Mouse (Mus musculus): ENCODE measurements around the gene Itpr1.

Gene Itpr1

DNA sequence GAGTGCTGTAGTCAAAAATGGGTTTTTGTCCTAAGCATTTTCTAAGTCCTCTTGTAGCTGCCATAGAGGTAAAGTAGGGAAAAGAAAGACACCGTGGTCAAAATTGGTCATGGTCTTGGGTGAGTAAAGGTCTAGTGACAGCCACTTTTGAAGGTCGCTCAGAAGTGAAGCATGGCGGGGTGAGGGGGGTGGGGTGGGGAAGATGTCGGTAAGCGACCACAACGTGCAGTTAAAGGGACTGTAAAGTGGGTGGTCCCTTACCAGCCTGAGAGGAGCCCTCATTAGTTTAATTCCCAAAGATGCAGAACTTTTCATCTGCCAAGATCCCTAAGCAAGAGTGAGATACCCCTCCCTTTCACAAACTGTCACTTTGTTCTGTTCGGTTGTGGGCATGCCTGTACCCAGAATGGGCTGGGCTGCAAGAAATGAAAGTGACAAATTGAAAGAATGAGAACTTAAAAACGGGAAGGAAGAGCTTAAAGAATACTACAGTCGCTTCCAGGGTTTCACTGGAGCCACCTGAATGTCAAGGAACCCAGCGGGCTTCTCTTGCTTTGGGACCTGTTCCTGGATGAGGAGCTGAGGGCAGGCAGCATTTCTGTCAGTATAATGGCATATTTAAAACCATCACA lies 1.5 kb downstream of the Itpr1 start:
- peak; percentile 53 for DNase-seq (ENCODE audit: low read depth)

DNA sequence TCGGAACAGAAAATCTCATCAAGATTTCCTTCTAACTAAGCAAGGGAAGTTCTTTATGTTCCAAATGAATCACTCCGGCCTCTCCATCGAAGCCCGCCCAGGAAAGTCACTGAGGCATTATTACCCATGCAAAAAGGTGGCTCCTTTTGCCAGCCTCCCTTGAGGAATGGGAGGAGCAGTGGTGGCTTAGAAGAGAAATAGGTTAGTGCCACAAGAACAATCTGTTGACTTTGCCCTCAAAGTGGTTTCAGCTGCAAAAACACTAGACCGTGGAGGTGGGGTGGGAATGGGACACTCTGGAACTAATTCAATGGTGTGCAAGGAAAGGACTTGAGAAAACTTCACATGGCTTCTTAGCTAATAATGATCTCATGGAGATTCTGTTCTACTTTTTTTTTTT lies 3.2 kb downstream of the Itpr1 start:
- DNase-seq (ENCODE audit: low read depth), result no peak

DNA sequence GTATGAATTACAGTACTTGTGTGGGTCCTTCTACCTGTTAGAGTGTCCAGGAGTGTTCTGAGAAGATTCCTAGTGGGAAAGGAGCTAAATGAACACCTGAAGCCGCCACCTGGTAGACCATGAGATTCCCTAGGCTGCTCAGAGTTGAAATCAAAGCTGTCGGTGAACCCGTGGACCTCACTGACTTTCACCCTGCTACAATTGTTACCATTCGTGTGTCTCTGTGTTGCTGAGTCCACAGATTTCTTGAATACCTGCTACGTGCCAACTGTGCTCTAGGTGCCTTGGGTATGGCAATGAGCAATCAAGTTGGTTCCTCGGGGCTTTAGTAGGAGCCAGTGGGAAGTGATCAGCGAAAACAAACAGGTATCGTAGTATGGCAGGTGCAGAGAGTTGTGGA lies 3.9 kb downstream of the Itpr1 start:
- DNase-seq (ENCODE audit: low read depth), result no peak

DNA sequence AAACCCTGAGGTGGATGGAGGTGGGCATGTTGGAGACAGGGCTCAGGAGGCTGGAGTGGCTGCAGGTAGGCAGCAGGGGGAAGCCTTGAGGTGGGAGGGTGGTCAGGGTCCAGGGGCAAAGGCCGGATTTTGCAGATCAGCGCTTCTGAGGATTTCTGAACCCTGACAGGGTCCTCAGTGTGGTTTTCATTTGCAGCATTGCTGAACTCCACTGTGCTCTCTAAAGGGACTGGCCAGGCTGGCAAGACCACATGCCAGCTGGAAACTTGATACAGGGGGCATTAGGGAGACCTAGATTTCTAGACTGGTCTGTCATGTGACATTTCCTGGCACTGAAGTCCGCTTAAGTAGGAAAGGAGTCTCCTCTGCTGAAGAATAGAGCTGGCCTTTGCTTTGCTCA lies 5.1 kb downstream of the Itpr1 start:
- DNase-seq (ENCODE audit: low read depth), result no peak

DNA sequence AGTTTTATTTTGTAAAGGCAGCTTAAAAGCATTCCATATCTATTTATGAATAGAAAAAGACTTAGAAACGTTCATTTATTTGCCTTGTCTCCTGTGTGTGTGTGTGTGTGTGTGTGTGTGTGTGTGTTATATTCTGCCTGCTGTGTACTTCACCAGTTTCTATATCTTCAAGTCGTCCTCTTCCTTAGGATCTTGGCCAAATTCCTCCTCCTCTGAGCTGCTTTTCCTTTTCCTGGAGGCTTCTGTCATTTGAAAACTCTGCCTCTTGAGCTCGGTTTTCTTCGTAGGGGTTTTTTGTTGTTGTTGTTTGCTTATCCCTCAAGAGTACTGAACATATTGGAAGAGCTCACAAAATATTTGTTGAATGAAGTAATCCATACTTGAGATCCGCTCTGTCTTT lies 9.5 kb downstream of the Itpr1 start:
- no peak for DNase-seq (ENCODE audit: low read depth)

DNA sequence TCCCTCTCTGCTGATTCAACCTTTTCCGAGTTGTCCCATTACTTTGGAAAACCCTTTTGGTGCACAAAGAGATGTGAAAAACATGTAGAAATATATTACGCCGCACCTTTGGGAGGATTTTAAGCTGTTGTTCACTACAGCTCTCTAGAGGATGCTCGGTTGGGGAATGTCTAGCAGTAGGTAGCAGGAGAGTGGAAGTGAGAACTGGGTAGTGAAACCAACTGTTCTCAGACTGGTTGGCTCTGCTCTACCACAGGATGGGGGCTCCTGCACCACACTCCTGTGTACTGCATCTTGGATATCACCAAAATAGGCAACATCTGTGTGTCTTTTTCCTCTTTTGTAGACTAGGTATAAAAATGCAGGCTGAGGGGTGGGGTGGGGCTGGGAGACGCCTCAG lies 10.0 kb downstream of the Itpr1 start:
- DNase-seq (ENCODE audit: low read depth), result no peak

DNA sequence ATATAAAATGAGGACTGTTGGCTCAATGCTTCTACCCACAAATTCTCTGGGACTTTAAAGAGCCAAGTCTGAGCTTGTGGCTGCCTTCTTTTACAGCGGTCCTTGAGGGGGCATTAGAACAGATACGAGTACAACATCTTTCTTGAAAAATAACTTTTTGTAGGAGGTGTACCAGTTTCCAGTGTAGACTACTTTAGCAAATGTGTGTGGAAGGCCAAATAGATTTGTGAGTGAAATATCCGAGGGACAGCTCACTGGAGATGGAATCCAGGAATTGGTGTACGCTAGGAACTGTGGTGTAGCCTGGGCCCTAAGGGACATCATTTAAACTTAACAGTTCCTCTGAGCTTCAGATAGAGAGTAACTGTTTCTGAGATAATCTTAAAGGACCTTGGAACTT lies 11.5 kb downstream of the Itpr1 start:
- no peak for DNase-seq (ENCODE audit: low read depth)

DNA sequence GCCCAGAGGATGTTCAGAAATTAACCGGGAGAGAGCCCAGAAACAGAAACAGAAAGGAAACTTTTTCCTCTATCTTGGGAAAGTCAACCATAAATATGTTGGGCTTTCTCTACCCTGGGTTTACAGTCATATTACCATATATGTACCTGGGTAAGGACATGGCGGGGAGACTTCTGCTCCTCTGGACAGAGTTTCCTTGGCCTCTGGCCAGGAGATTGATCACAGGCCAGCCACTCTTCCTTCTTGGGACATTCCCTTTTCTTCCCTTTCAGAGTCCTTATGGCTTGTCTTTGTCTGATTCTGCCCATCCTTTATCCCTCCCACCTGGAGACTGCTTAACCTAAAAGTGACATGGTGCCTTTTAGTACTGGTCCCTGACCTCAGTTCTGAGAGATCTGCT lies 12.1 kb downstream of the Itpr1 start:
- no peak for DNase-seq (ENCODE audit: low read depth)

DNA sequence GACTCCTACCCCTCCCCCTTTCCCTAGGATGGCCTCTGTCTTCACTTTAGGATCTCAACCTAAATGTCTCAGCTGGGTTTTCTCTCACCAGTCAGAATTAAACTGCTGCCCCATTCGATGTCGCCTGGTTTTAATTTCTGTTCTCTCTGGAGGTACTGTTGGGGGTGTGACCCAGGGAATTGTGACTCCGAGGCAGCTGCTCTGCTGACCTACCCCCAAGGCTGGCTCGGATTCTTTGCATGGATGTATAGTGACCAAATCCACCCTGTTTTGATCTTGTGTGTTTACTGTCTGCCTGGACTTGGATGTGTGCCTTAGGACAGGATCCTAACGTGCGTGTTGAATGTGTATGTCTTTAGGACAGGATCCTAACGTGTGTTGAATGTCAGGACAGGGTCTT lies 13.3 kb downstream of the Itpr1 start:
- DNase-seq (ENCODE audit: low read depth), result no peak

DNA sequence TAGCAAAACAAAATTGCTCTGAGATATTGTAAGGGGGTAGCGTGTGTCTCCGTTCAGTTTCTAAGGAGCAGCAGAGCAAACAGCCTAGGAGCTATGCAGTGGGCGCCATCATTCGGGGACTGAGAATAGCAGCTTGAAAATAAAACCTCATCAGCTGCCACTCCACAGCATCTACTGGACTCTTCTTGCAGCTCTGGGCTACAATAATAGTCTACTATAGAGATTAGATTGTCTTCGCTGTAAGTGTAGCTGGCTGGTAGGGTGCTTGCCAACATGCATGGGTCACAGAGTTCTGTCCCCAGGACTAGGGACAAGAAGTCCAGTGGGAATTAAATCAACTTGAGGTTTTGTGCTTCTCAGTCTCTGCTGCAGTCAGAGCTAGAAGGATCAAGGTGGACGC lies 14.6 kb downstream of the Itpr1 start:
- DNase-seq (ENCODE audit: low read depth), result no peak

DNA sequence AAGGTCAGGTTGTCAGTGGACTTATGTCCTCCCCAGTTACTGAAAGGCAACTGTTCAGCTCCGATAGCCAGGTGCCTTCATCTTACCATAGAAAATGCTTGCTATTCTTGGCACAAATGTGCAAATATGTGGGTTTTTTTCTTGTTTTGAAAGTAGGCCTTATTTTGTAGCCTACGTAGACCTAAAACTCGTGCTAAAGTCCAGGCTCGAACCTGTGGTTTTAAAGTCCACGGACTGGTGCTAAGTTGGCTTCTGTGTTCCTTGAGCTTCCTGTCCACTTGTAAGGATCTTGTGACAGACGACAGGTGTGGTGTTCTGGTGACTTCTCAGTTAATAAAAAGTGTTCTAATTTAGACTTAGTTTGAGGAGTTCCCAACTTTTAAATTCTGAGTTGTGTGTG lies 15.2 kb downstream of the Itpr1 start:
- DNase-seq (ENCODE audit: low read depth), result no peak

DNA sequence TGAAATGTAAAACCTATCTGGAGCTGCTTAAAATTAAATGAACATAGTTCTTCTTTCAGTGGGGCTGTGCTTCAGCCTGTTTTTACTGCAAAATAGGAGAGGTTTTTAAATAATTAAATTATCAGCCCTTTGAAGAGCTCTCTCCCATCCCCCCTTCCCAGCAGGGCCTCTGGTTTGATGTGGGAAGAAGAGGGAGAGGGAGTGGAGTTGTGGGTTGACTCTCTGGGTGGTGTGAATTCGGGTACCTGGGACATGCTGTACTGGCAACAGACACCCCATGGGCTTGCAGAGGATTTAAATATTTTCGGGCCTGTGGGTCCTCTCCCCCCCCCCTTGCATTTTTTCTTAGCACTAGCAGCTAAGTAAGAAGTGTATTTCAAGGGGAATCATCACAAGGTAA lies 15.7 kb downstream of the Itpr1 start:
- no peak for DNase-seq (ENCODE audit: low read depth)

DNA sequence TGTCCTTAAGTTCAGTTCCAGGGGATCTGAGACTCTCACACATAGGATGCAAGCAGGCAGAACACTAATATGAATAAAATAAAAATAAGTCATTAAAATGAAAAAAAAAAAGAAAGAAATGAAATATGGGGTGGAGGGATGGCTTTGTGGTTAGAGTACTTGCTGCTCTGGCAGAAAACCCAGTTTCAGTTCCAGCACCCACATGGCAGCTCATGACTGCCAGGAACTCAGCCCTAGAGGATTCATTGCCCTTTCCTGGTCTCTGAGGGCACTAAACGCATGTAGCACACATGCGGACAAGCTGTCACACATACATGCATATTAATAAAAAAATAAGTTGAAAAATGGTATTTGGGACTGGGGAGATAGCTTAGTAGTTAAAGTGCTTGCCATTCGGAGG lies 17.7 kb downstream of the Itpr1 start:
- no peak for DNase-seq (ENCODE audit: low read depth)

DNA sequence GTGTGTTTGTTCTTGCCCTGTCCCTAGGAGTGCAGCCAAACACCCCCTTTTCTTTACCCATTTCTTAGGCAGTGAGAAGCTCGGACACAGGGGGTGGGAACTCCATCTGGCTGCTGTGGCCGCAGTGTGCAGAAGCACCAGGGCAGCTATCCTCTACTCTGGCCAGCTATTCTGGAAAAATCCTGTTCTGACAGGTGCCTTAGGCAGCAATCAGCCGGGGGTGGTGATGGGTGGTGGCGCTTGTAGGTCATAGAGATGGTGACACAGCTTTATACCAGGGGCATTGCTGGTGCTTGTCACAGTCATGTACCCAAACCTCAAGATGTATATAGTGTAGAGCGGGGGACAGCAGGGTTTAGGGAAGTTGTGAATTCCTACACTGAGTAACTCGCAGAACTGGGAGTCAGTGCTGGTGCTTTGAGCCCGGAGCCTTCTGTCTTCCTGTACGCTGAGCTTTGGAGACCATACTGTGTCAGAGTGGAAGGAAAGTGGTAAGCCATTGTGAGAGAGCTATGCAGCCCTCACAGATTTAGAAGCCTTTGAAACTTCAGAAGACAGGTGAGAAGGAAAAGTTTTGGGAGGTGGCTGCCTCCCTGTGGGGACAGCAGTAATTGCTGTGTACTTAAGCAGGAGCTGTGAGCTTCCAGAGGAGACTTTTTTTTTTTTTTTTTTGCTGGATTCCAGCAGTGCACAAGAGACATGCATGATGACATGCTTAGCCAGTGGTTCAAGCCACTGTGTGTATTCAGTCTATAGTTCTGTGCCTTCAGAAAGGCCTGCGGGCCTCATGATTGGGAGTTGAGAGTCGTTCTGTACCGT lies 19.2 kb downstream of the Itpr1 start:
- DNase-seq (ENCODE audit: low read depth), result no peak

DNA sequence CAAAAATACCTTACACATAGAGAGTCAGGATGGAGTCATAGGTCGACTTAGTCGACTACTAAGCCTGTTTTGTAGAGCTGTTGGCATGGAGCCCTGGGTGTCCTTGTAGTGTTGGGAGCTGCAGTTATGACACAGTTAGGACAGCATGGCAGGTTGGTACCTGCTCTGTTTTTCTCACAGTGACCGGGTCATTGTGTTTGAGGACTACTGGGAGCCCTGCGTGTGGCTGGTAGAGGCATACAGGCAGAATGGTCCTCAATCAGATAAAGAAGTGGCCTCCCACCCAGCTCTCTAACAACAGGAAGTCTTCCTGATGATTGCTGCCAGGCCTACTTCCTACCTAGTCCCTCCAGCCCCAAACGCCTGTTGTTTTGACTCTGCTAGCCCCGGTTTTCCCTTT lies 20.2 kb downstream of the Itpr1 start:
- DNase-seq (ENCODE audit: low read depth), result no peak

DNA sequence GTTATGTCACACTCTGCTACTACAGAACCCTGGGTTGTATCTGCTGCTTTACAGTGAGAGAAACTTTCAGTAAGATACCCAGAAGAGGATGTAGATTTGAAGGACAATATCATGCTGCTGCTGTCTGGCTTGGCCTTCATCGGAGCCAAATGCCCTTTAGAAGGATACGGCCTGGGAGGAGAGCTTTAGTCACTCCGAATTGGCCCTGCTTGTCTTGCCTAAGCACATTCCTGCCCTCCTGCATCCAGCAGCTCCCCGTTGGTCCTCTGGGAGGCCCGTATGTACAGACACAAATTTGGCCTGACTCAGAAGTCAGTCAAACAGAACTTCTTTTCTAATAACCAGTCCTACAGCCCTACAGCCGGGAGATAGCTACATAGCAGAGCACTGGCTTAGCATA lies 21.6 kb downstream of the Itpr1 start:
- no peak for DNase-seq (ENCODE audit: low read depth)

DNA sequence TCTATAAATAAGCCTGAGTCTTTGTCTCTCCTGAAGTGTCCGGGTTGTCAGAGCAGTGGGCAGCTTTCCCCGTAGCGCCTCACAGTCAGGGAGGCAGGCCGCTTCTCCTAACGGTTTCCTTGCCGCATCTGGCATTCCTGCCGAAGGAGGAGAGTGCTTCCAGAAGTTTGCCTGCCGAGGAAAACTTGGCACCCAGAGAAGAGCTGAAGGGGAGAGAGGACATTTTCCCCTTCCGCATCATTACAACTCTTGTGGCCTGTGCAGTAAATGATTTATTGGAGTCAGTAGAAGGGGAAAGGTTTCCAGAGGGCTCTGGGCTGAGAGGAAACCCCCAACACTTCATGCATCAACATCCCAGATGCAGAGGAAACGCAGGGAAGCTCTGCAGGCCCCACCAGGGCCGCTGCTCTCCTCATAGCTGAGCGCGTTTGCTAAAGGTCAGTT lies 22.8 kb downstream of the Itpr1 start:
- no peak for DNase-seq (ENCODE audit: low read depth)

DNA sequence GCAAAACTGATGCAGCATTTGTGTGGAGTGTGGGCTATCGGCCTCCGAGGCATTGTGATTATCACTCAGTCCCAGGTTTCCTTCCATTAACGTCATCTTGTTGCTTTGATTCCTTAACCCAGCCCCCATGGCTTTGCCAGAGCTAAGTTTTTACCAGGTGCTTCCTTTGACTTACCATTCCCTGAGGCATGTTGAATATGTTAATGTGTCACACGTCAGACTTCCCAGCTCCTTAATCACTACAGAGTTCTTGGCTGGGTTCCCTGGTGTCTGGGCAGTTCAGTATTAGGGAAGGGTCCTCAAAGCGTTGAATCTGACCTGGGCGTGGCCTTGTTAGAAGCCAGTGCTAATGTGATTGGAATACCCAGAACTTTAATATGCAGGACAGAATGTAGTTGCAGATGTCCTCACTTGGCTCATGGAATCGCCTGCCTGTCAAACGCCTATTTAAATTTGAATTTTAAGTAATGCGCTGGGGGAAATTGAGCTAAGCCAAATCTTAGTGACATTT lies 23.6 kb downstream of the Itpr1 start:
- DNase-seq (ENCODE audit: low read depth), result no peak

DNA sequence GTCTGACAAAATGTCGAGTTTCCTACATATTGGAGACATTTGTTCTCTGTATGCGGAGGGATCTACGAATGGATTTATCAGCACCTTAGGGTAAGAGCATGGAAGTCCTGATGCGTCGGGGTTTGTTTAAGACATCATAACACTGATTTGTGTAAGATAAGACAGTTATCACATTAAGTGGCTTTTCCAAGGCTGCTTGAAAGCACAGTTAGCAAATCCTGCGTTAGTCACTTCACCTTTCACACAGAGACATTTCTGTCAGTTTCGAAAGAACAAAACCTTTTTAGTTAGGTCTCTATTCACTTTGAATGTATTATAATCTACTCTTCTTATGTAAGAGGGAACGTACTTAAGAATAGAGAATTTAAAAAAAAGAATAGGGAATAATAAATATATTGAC lies 24.1 kb downstream of the Itpr1 start:
- no peak for DNase-seq (ENCODE audit: low read depth)

DNA sequence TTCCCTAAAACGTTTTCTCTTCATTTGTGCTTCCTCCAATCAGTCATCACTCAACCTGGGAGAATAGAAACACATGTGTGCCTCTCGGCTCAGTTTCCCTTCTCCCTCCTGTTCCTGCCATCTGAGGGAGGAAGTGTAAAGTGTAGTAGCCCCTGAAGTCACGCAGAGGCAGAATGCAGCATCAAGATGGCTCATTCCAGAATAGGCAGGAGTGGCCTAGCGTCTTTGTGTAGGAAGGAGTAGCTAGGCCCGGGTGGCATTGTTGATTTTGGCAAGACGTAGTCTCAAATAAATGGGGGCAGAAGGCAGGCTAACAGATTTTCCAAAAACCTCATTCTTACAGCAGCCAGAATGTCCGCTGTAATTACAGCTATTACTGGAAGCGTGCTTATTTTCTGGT lies 24.7 kb downstream of the Itpr1 start:
- DNase-seq (ENCODE audit: low read depth), result no peak

DNA sequence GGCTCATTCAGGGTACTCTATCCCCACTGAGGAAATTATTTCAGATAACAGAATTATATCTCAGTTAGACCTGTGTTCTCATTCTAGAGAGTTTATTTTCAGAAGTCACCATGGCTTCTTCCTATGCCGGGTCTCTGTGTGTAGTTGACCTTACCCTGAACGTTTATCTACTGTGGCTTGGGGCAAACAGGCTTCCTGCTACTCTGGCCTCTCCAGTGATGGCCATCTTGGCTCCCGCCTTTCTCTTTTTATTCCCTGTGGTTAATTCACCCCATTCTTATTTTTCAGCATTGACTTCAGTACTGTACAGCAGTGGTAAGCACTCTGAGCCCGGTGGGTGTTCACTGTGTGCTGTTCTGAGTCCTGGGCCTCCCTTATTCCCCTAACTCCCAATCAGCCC lies 25.1 kb downstream of the Itpr1 start:
- DNase-seq (ENCODE audit: low read depth), result peak; percentile 54

DNA sequence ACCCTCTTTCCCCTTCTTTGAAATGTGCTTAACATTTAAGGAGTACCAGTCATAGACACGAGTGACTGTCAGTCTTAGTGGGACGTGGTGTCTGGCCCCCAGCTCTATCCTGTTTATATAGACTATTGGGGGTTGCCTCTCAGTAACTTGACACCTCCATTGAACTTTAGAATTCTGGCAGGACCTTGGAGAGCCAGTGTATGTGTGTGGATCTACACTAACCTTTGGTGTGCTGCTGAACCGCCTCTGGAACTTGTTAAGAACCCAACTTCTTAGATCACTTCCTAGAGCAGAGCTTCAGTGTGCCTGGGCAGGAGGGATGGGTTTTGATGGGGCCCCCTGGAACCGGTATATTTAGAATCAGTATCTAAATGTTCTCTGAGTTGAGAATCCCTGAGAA lies 26.2 kb downstream of the Itpr1 start:
- DNase-seq (ENCODE audit: low read depth), result no peak

DNA sequence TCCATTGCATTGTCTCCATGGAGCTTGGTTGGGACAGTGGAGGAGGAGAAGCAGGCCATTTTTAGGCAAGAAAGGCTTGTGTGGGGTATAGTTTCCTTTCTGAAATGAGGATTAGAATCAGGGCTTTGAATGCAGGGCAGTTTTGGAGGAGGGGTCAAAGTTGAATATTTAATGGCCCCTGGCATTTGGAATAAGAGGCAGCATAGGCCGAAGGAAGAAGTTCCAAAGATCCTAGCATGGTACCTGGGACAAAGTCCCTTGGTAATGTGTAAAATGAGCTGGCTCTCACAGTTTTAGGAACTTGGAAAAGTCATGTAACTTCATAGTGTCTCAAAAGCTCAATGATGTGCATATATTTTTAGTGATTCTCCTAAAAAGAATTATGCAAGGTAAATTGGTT lies 27.1 kb downstream of the Itpr1 start:
- no peak for DNase-seq (ENCODE audit: low read depth)

DNA sequence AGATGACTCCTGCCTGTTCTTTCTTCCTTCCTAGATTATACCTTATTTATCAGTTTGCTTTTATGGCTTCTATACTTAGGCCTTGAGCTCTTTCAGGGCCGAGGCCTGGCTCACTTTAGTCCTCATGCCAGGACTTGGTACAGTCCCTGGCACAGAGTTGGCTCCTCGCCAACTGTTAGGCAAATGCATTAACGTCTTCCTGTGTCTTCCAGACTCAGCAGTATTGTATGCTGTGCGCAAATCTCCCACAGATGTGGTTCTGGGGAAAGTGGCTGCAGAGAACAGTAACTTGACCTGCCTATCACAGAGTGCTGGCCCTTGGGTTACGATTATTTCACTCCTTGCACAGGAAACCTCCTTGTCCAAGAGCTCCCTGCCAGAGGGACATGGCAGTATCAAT lies 27.9 kb downstream of the Itpr1 start:
- peak; percentile 69 for DNase-seq (ENCODE audit: low read depth)
